Mouse (Mus musculus) CH12.LX (cell line): ENCODE results near the gene Gm20388. TPM values are rescaled to one million over a fixed set of nuclear protein-coding genes. Genes with fewer than 3 reads are reported as not detected.

Experiments used
- DNase-seq: peaks from one replicate; pipeline ENCODE4 v3.0.0-alpha.2; 2013; ENCODE audit errors: extremely low read depth
- H3K27ac ChIP-seq: 2 replicates; pipeline ENCODE4 v1.5.1; 2012; ENCODE audit warnings: low read depth, mild to moderate bottlenecking, control low read depth, moderate library complexity; ENCODE audit not compliant: insufficient read depth
- H3K27me3 ChIP-seq: replicated peaks from 2 replicates; pipeline ENCODE3; 2012; ENCODE audit warnings: inconsistent platforms
- H3K36me3 ChIP-seq, 2 experiments: replicated peaks in 1 of 2; 2 replicates each; pipeline versions ENCODE3 to v1.6.1; 2012; ENCODE audit warnings: inconsistent platforms in 1 of 2, low read length in 1 of 2, mild to moderate bottlenecking in 1 of 2, mixed read lengths in 1 of 2, moderate library complexity in 1 of 2; ENCODE audit not compliant: control insufficient read depth in 1 of 2, insufficient read depth in 1 of 2
- H3K4me1 ChIP-seq, 2 experiments: 2 replicates each; pipeline ENCODE4 v1.6.1; 2012; ENCODE audit warnings: inconsistent platforms in 1 of 2, moderate library complexity in 1 of 2; ENCODE audit not compliant: insufficient read depth in 2 of 2, control insufficient read depth in 1 of 2
- H3K4me2 ChIP-seq: 2 replicates; pipeline ENCODE4 v1.6.1; 2012; ENCODE audit warnings: low read depth, mild to moderate bottlenecking, control low read depth; ENCODE audit not compliant: poor library complexity, insufficient read depth, severe bottlenecking
- H3K4me3 ChIP-seq, 3 experiments: fragments of 150-350 bp in 1 of 3; sonication (generic) in 1 of 3; replicated peaks in 1 of 3; 2 replicates each; pipeline versions ENCODE3 to v1.5.1; 2011 to 2012; ENCODE audit warnings: low read depth in 2 of 3, low read length in 2 of 3, mild to moderate bottlenecking in 2 of 3, moderate library complexity in 2 of 3, control low read depth in 1 of 3, improper control_type of control experiment in 1 of 3, inconsistent platforms in 1 of 3, mixed read lengths in 1 of 3; ENCODE audit not compliant: poor library complexity in 1 of 3
- H3K79me2 ChIP-seq: replicated peaks from 2 replicates; pipeline ENCODE4 v1.6.1; 2012; ENCODE audit warnings: mild to moderate bottlenecking, moderate library complexity; ENCODE audit not compliant: control insufficient read depth, poor library complexity, insufficient read depth, severe bottlenecking; ENCODE audit errors: extremely low read depth
- H3K9ac ChIP-seq: 2 replicates; pipeline ENCODE4 v1.6.1; 2012; ENCODE audit warnings: low read depth, mild to moderate bottlenecking, control low read depth, moderate library complexity; ENCODE audit not compliant: insufficient read depth
- H3K9me3 ChIP-seq: replicated peaks from 2 replicates; pipeline ENCODE3; 2012; ENCODE audit warnings: low read length, inconsistent platforms, mixed read lengths
- BHLHE40 ChIP-seq: IDR thresholded peaks from 2 replicates; pipeline ENCODE4 v1.6.1; 2011; ENCODE audit warnings: mild to moderate bottlenecking, low read depth, low read length, improper control_type of control experiment
- CHD1 ChIP-seq: IDR thresholded peaks from 2 replicates; pipeline ENCODE4 v1.6.1; 2012; ENCODE audit warnings: low read depth, low read length, improper control_type of control experiment, inconsistent platforms
- CHD2 ChIP-seq: IDR thresholded peaks from 2 replicates; pipeline ENCODE4 v1.6.1; 2011; ENCODE audit warnings: low read length, improper control_type of control experiment
- ELF1 ChIP-seq: IDR thresholded peaks from 2 replicates; pipeline ENCODE4 v1.6.1; 2014; ENCODE audit warnings: low read depth, mild to moderate bottlenecking, inconsistent platforms, low read length, improper control_type of control experiment
- EP300 ChIP-seq: IDR thresholded peaks from 2 replicates; pipeline ENCODE4 v1.6.1; 2011; ENCODE audit warnings: low read length, improper control_type of control experiment
- ETS1 ChIP-seq: conservative IDR thresholded peaks from 2 replicates; pipeline ENCODE4 v1.6.1; 2012; ENCODE audit warnings: low read depth, mild to moderate bottlenecking, inconsistent platforms, low read length, improper control_type of control experiment, moderate library complexity
- GABPA ChIP-seq: IDR thresholded peaks from 2 replicates; pipeline ENCODE4 v1.6.1; 2012; ENCODE audit warnings: low read depth, low read length, improper control_type of control experiment, inconsistent platforms; ENCODE audit not compliant: insufficient replicate concordance
- JUN ChIP-seq: IDR thresholded peaks from 2 replicates; pipeline ENCODE4 v1.6.1; 2011; ENCODE audit warnings: low read depth, mild to moderate bottlenecking, low read length, improper control_type of control experiment, moderate library complexity; ENCODE audit not compliant: insufficient read depth
- JUND ChIP-seq: conservative IDR thresholded peaks from 2 replicates; pipeline ENCODE4 v1.6.1; 2011; ENCODE audit warnings: low read depth, low read length, improper control_type of control experiment
- KAT2A ChIP-seq: IDR thresholded peaks from 2 replicates; pipeline ENCODE4 v1.6.1; 2012; ENCODE audit warnings: low read length, improper control_type of control experiment, inconsistent platforms; ENCODE audit not compliant: insufficient replicate concordance
- MAFK ChIP-seq: IDR thresholded peaks from 2 replicates; pipeline ENCODE4 v1.6.1; 2011; ENCODE audit warnings: low read length, improper control_type of control experiment; ENCODE audit not compliant: insufficient replicate concordance
- MAX ChIP-seq: IDR thresholded peaks from 2 replicates; pipeline ENCODE4 v1.6.1; 2011; ENCODE audit warnings: low read length, improper control_type of control experiment
- MAZ ChIP-seq: IDR thresholded peaks from 2 replicates; pipeline ENCODE4 v1.6.1; 2012; ENCODE audit warnings: low read depth, mild to moderate bottlenecking, inconsistent platforms, low read length, improper control_type of control experiment, moderate library complexity
- MEF2A ChIP-seq: IDR thresholded peaks from 2 replicates; pipeline ENCODE4 v1.6.1; 2014; ENCODE audit warnings: low read depth, mild to moderate bottlenecking, inconsistent platforms, low read length, improper control_type of control experiment, borderline replicate concordance
- MXI1 ChIP-seq: IDR thresholded peaks from 2 replicates; pipeline ENCODE4 v1.6.1; 2011; ENCODE audit warnings: mild to moderate bottlenecking, low read depth, low read length, improper control_type of control experiment
- NELFE ChIP-seq: IDR thresholded peaks from 2 replicates; pipeline ENCODE4 v1.6.1; 2011; ENCODE audit warnings: low read depth, low read length, improper control_type of control experiment
- PAX5 ChIP-seq: IDR thresholded peaks from 2 replicates; pipeline ENCODE4 v1.6.1; 2012; ENCODE audit warnings: low read length, inconsistent platforms, mixed read lengths
- POLR2AphosphoS2 ChIP-seq: IDR thresholded peaks from 2 replicates; pipeline ENCODE4 v1.6.1; 2011; ENCODE audit warnings: low read depth, low read length, improper control_type of control experiment
- RAD21 ChIP-seq: IDR thresholded peaks from 2 replicates; pipeline ENCODE4 v1.6.1; 2011; ENCODE audit warnings: low read depth, mild to moderate bottlenecking, low read length, improper control_type of control experiment, moderate library complexity
- RCOR1 ChIP-seq: conservative IDR thresholded peaks from 2 replicates; pipeline ENCODE4 v1.6.1; 2012; ENCODE audit warnings: low read depth, mild to moderate bottlenecking, inconsistent platforms, low read length, improper control_type of control experiment
- SIN3A ChIP-seq: IDR thresholded peaks from 2 replicates; pipeline ENCODE4 v1.6.1; 2012; ENCODE audit warnings: low read length, improper control_type of control experiment, inconsistent platforms
- SMC3 ChIP-seq: IDR thresholded peaks from 2 replicates; pipeline ENCODE4 v1.6.1; 2011; ENCODE audit warnings: low read depth, low read length, improper control_type of control experiment
- TBP ChIP-seq: conservative IDR thresholded peaks from 2 replicates; pipeline ENCODE4 v1.6.1; 2011; ENCODE audit warnings: low read depth, low read length, improper control_type of control experiment
- TCF12 ChIP-seq: IDR thresholded peaks from 2 replicates; pipeline ENCODE4 v1.6.1; 2014; ENCODE audit warnings: low read depth, mild to moderate bottlenecking, inconsistent platforms, low read length, improper control_type of control experiment
- UBTF ChIP-seq: IDR thresholded peaks from 2 replicates; pipeline ENCODE4 v1.6.1; 2012; ENCODE audit warnings: low read depth, mild to moderate bottlenecking, inconsistent platforms, low read length, improper control_type of control experiment, moderate library complexity
- USF1 ChIP-seq: IDR thresholded peaks from 2 replicates; pipeline ENCODE4 v1.6.1; 2014; ENCODE audit warnings: low read depth, mild to moderate bottlenecking, inconsistent platforms, low read length, improper control_type of control experiment
- USF2 ChIP-seq: conservative IDR thresholded peaks from 2 replicates; pipeline ENCODE4 v1.6.1; 2011; ENCODE audit warnings: low read depth, low read length, improper control_type of control experiment
- ZC3H11A ChIP-seq: IDR thresholded peaks from 2 replicates; pipeline ENCODE4 v1.6.1; 2012; ENCODE audit warnings: low read depth, mild to moderate bottlenecking, inconsistent platforms, low read length, improper control_type of control experiment
- ZKSCAN1 ChIP-seq: IDR thresholded peaks from 2 replicates; pipeline ENCODE4 v1.6.1; 2012; ENCODE audit warnings: low read depth, inconsistent platforms, low read length, improper control_type of control experiment, borderline replicate concordance
- ZMIZ1 ChIP-seq: IDR thresholded peaks from 2 replicates; pipeline ENCODE4 v1.6.1; 2012; ENCODE audit warnings: low read depth, mild to moderate bottlenecking, inconsistent platforms, low read length, improper control_type of control experiment
- ZNF384 ChIP-seq: IDR thresholded peaks from 2 replicates; pipeline ENCODE4 v1.6.1; 2012; ENCODE audit warnings: low read depth, low read length, improper control_type of control experiment, inconsistent platforms
- dilution Hi-C: fragments of 300-500 bp; cut with MboI; formaldehyde crosslinking; loops from 2 replicates; pipeline ENCODE4 v1.14.3; 2020; ENCODE audit warnings: low sequenced_read_pairs; ENCODE audit not compliant: extremely low pct_unique_long_range_greater_than_20kb, extremely low pct_ligation_motif_present
- in situ Hi-C: fragments of 300-500 bp; cut with MboI; formaldehyde crosslinking; loops from 3 replicates; pipeline ENCODE4 v1.14.3; 2019; ENCODE audit warnings: low sequenced_read_pairs, low pct_ligation_motif_present, low pct_unique_long_range_greater_than_20kb, mixed read lengths
- polyA plus RNA-seq: library from polyadenylated mRNA; unstranded; fragments of >175 nt; gene quantifications from 2 replicates; pipeline ENCODE4 v1.2.1, GENCODE M21; 2012; ENCODE audit warnings: low read depth; ENCODE audit not compliant: insufficient read length
- total RNA-seq, 2 experiments: library from RNA; depleted of rRNA; stranded (reverse); fragments of 300-350 nt in 1 of 2; fragments of >200 nt in 1 of 2; gene quantifications; 2 replicates each; pipeline ENCODE4 v1.2.3; 2012 to 2014

Gm20388 gene
- total and polyA plus RNA-seq, 3 experiments: 14.8 to 26.3 (median 22.2) TPM

DNA sequence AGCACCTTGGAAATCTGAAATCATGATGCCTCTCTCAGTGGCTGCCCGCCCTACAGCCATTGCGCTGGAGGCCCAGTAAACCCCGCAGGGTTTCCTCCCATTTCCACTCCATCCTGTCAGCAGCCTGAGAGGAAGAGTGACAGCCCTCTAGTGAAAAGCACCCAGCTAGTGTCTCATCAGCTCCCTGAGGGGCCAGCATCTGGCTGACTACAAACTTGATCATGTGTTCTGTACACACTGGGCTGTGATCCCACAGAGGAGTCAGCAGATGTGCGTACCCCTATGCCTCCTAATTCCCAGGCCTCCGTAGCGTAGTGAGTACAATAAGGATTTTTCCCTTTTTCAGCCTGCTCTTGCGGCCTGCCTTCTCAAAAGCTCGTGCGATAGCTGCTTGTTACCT is 4346.2 kb downstream of the Gm20388 start:
- dilution Hi-C loops: no loop called here

DNA sequence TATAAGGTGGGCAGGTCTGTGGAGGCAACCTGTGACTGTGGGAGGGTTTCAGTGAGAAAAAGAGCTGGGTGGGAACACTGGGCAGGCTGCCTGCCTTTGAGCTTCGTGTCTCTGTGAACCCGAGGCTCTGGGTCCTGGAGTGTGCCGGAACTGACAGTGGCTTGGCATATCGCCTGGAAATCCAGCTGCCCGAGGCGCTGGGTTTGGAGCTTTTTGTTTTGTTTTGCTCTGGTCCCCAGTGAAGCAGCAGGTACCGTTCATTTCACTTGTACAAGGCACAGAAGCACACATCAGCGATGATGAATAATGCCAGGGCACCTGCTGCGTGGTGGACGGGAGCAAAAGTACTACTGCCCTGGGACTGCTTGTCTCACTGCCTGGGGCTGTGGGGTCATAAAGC is 4346.7 kb downstream of the Gm20388 start:
- Histone ChIP-seq H3K36me3 (peaks cover 0 to 44% of the 10 kb centered on the region in 2 experiments), H3K4me3 (no peak overlapping the region), H3K27me3 (no peaks in the 10 kb centered on the region), H3K9ac (no peak overlapping the region), H3K79me2 (no peaks in the 10 kb centered on the region), H3K27ac (no peak overlapping the region), H3K9me3 (peaks cover 10% of the 10 kb centered on the region), H3K4me1 (peaks cover 31 to 70% of the 10 kb centered on the region in 2 experiments), H3K4me2 (no peak overlapping the region)
- dilution Hi-C loops (no loop called here), in situ Hi-C loops (no loop called here)
- TF ChIP-seq JUN: no peak
- TF ChIP-seq RAD21: no peak
- no peak for TF ChIP-seq USF2
- no peak for TF ChIP-seq ZC3H11A
- no peak for TF ChIP-seq USF1
- TF ChIP-seq ETS1: no peak
- TF ChIP-seq SIN3A: no peak
- no peak for TF ChIP-seq MAX
- TF ChIP-seq GABPA: no peak
- no peak for TF ChIP-seq TBP
- TF ChIP-seq POLR2AphosphoS2: no peak
- no peak for TF ChIP-seq EP300
- no peak for TF ChIP-seq MAZ
- no peak for TF ChIP-seq RCOR1
- TF ChIP-seq ZNF384: no peak
- no peak for TF ChIP-seq BHLHE40
- TF ChIP-seq NELFE: no peak
- no peak for TF ChIP-seq ZKSCAN1
- no peak for TF ChIP-seq MAFK
- TF ChIP-seq ELF1: no peak
- no peak for DNase-seq

More for the DNA sequence above, 4346.2 kb downstream of the Gm20388 start:
- H3K27me3 ChIP-seq: no peaks in the 10 kb centered on the region
- H3K79me2 ChIP-seq: no peaks in the 10 kb centered on the region; the same call in 1 of the 2 replicates
- H3K4me1 ChIP-seq: peaks cover 27 to 64% of the 10 kb centered on the region in 2 experiments
- no peak overlapping the region for H3K27ac ChIP-seq
- no peak for DNase-seq
- in situ Hi-C loops: no loop called here
- peaks cover 10% of the 10 kb centered on the region for H3K9me3 ChIP-seq
- H3K9ac ChIP-seq: no peak overlapping the region
- TF ChIP-seq MXI1: no peak
- no peak for TF ChIP-seq SMC3
- no peak for TF ChIP-seq ZC3H11A
- TF ChIP-seq PAX5: no peak
- no peak for TF ChIP-seq MAX
- no peak for TF ChIP-seq ZMIZ1
- no peak for TF ChIP-seq UBTF
- no peak for TF ChIP-seq CHD2
- no peak for TF ChIP-seq MEF2A
- TF ChIP-seq ZNF384: no peak
- TF ChIP-seq JUND: no peak
- no peak for TF ChIP-seq TCF12
- TF ChIP-seq GABPA: no peak
- no peak for TF ChIP-seq RCOR1
- no peak for TF ChIP-seq TBP
- no peak for TF ChIP-seq KAT2A
- no peak for TF ChIP-seq BHLHE40
- no peak for TF ChIP-seq NELFE
- no peak for TF ChIP-seq CHD1
- peaks cover 0 to 43% of the 10 kb centered on the region in 2 experiments for H3K36me3 ChIP-seq
- H3K4me2 ChIP-seq: no peak overlapping the region
- H3K4me3 ChIP-seq: no peak overlapping the region
